Mouse (Mus musculus) Patski (cell line): ENCODE results near the gene BC016579. TPM values are rescaled to one million over a fixed set of nuclear protein-coding genes. Genes with fewer than 3 reads are reported as not detected.

ENCODE experiments used
- ATAC-seq: fragments of 100-300 bp; one replicate; pipeline ENCODE4 v1.8.0; 2021
- CTCF ChIA-PET: fragments of 350-600 bp; sonication (Branson Sonifier 250); formaldehyde crosslinking; loops from one replicate; lab custom pipeline; 2022; ENCODE audit warnings: inconsistent platforms; lab: Charles Lee
- POLR2A ChIA-PET: fragments of 350-600 bp; sonication (Branson Sonifier 250); formaldehyde crosslinking; loops from one replicate; lab custom pipeline; 2022; ENCODE audit warnings: antibody characterized with exemption, inconsistent platforms; lab: Charles Lee
- DNase-seq: peaks from one replicate; pipeline ENCODE4 v3.0.0-alpha.2; 2011; ENCODE audit warnings: low read depth, low spot score
- H3K27me3 ChIP-seq: fragments of 371-371 bp; one replicate; pipeline ENCODE4 v1.5.1; 2021
- CTCF ChIP-seq: fragments of 100-300 bp; IDR thresholded peaks from one replicate; pipeline ENCODE4 v1.5.1; 2021
- in situ Hi-C: fragments of 300-500 bp; cut with MboI; formaldehyde crosslinking; loops from 3 replicates; pipeline ENCODE4 v1.11.1; 2018; ENCODE audit warnings: low pct_unique_long_range_greater_than_20kb, mixed read lengths
- polyA plus RNA-seq: library from polyadenylated mRNA; unstranded; gene quantifications from one replicate; pipeline ENCODE4 v1.2.3, GENCODE M21; 2021

BC016579 gene
- polyA plus RNA-seq, 1 experiment from 2014 or later: not detected

- peak; percentile 23 for TF ChIP-seq CTCF
- in situ Hi-C loops: no loop called here
- ATAC-seq (no peak), DNase-seq (no peak)
- ChIA-PET CTCF (no interaction called here), POLR2A (no interaction called here)
- H3K27me3 ChIP-seq: peaks cover 23% of the 10 kb centered on the region
Observed at GRCm38 (mm10) chr16:45579883-45580282, 74.0 kb downstream of the BC016579 start.

Other genes starting within 250 kb of the BC016579 start
- 0.47 TPM for gene Cd200, start 245.0 kb downstream of the BC016579 start, polyA plus RNA-seq
- not detected for gene Gm609, start 161.1 kb downstream of the BC016579 start, polyA plus RNA-seq
- not detected for gene Gm17783, start 122.0 kb downstream of the BC016579 start, polyA plus RNA-seq
- gene Slc9c1, start 118.8 kb downstream of the BC016579 start, polyA plus RNA-seq: not detected
- gene Gcsam, start 43.7 kb downstream of the BC016579 start, polyA plus RNA-seq: not detected
- gene Tmprss7, start 39.6 kb upstream of the BC016579 start, polyA plus RNA-seq: not detected
- 0.35 TPM for gene Tagln3, start 70.5 kb upstream of the BC016579 start, polyA plus RNA-seq
- 17.3 TPM for gene Abhd10, start 88.9 kb upstream of the BC016579 start, polyA plus RNA-seq